Mouse (Mus musculus) kidney, postnatal 0 days (tissue): Measurements from ENCODE around the gene Pid1. TPM values are rescaled to one million over a fixed set of nuclear protein-coding genes. Genes with fewer than 3 reads are reported as not detected.

ENCODE experiments used
- ATAC-seq: fragments of 200-750 bp; cut with Nextera tagmentation; replicated peaks from 2 replicates; pipeline ENCODE4 v1.8.0; 2017; ENCODE audit warnings: low read depth, moderate number of reproducible peaks, moderate TSS enrichment, moderate library complexity; ENCODE audit not compliant: low FRiP score
- DNase-seq: peaks from one replicate; pipeline ENCODE4 v3.0.0-alpha.2; 2016; ENCODE audit warnings: low spot score
- H3K27ac ChIP-seq: fragments of 300-500 bp; sonication (generic); 2 replicates; pipeline ENCODE4 v1.5.1; 2014; ENCODE audit warnings: mild to moderate bottlenecking
- H3K27me3 ChIP-seq: fragments of 300-500 bp; sonication (generic); 2 replicates; pipeline ENCODE4 v1.6.1; 2014; ENCODE audit warnings: low read length, mixed read lengths; ENCODE audit not compliant: insufficient read depth
- H3K36me3 ChIP-seq: fragments of 300-500 bp; sonication (generic); 2 replicates; pipeline ENCODE4 v1.6.1; 2014; ENCODE audit warnings: low read length, mixed read lengths; ENCODE audit not compliant: insufficient read depth
- H3K4me1 ChIP-seq: fragments of 300-500 bp; sonication (generic); replicated peaks from 2 replicates; pipeline ENCODE4 v1.6.1; 2014; ENCODE audit warnings: antibody characterized with exemption, low read length, mixed read lengths; ENCODE audit not compliant: insufficient read depth
- H3K4me2 ChIP-seq: fragments of 300-500 bp; sonication (generic); 2 replicates; pipeline ENCODE4 v1.6.1; 2014; ENCODE audit warnings: mild to moderate bottlenecking, low read length, moderate library complexity, mixed read lengths
- H3K4me3 ChIP-seq: fragments of 300-500 bp; sonication (generic); replicated peaks from 2 replicates; pipeline ENCODE4 v1.5.1; 2014; ENCODE audit warnings: low read depth, low read length
- H3K9ac ChIP-seq: fragments of 300-500 bp; sonication (generic); 2 replicates; pipeline ENCODE4 v1.6.1; 2014; ENCODE audit warnings: low read depth, low read length
- H3K9me3 ChIP-seq: fragments of 300-500 bp; sonication (generic); replicated peaks from 2 replicates; pipeline ENCODE4 v1.6.1; 2016; ENCODE audit warnings: low read length, inconsistent platforms, mixed read lengths
- CTCF ChIP-seq: IDR thresholded peaks from 2 replicates; pipeline ENCODE4 v1.5.1; 2016; ENCODE audit warnings: antibody characterized with exemption, low read depth, mild to moderate bottlenecking, moderate library complexity
- WGBS: fragments of 180-500 bp; shearing (Covaris S2); extraction: QIAGEN DNeasy Blood & Tissue Kit; methylation state at CpG from one replicate; pipeline ENCODE4 v1.1.7; 2014; 5-methylcytosine and 5-hydroxymethylcytosine counted together
- microRNA-seq: library from miRNA; unstranded; fragments of <30 nt; microRNA quantifications from one replicate; pipeline ENCODE4, GENCODE M21; 2016
- polyA plus RNA-seq: library from polyadenylated mRNA; unstranded; fragments of >200 nt; fragmentation: Nextera tagmentation; extraction: Ambion mirVana; gene quantifications from 2 replicates; pipeline ENCODE4 v1.2.1, GENCODE M21; 2015

Pid1 gene
- polyA plus RNA-seq, 1 experiment from 2014 or later, result 21.2 TPM

GRCm38 (mm10) chr1:84002630-84003029, 361.4 kb downstream of the Pid1 start:
- H3K4me3 ChIP-seq, result no peak overlapping the region
- no peak for TF ChIP-seq CTCF

More at GRCm38 (mm10) chr1:84002630-84003029, 361.4 kb downstream of the Pid1 start:
- no peak for DNase-seq
- H3K27ac ChIP-seq, result no peak overlapping the region
- H3K9ac ChIP-seq, result no peak overlapping the region
- no peak overlapping the region for H3K4me2 ChIP-seq
- no peaks in the 10 kb centered on the region for H3K9me3 ChIP-seq
- H3K27me3 ChIP-seq, result no peaks in the 10 kb centered on the region
- no peaks in the 10 kb centered on the region for H3K36me3 ChIP-seq
- 86% methylated on average over 4 of the region's 4 CpGs for WGBS
- no peak for ATAC-seq
- no peaks in the 10 kb centered on the region for H3K4me1 ChIP-seq

Small RNAs within 50 kb of the gene (microRNA-seq; reads per million reads assigned to microRNA genes)
- not detected for gene Mir6353
